Mouse (Mus musculus) midbrain, embryonic 13.5 days (tissue): ENCODE measurements at regions not wholly inside any gene's neighbourhood (a gene's known extent, or its start where the extent isn't known, plus 50 kb on each side); places are given as distances from the start of the nearest gene placed in this dataset.
"Not testable (repeated sequence)": the region's sequence is repeated elsewhere in the genome, so short reads cannot be mapped to it uniquely, and the experiment has no call there.

Source experiments
- ATAC-seq: fragments of 200-750 bp; cut with Nextera tagmentation; 2 replicates; pipeline ENCODE4 v1.8.0; 2017; ENCODE audit warnings: mild to moderate bottlenecking, moderate TSS enrichment, moderate library complexity
- H3K27ac ChIP-seq: fragments of 300-500 bp; sonication (generic); 2 replicates; pipeline ENCODE4 v1.5.1; 2015; ENCODE audit warnings: inconsistent platforms, mild to moderate bottlenecking, moderate library complexity
- H3K27me3 ChIP-seq: fragments of 300-500 bp; sonication (generic); 2 replicates; pipeline ENCODE4 v1.6.1; 2015; ENCODE audit warnings: mild to moderate bottlenecking, inconsistent platforms
- H3K36me3 ChIP-seq: fragments of 300-500 bp; sonication (generic); 2 replicates; pipeline ENCODE4 v1.6.1; 2015; ENCODE audit warnings: mild to moderate bottlenecking, inconsistent platforms
- H3K4me1 ChIP-seq: fragments of 300-500 bp; sonication (generic); replicated peaks from 2 replicates; pipeline ENCODE4 v1.6.1; 2015; ENCODE audit warnings: inconsistent platforms
- H3K4me2 ChIP-seq: fragments of 300-500 bp; sonication (generic); replicated peaks from 2 replicates; pipeline ENCODE4 v1.6.1; 2015; ENCODE audit warnings: moderate library complexity, mild to moderate bottlenecking, inconsistent platforms
- H3K4me3 ChIP-seq: fragments of 300-500 bp; sonication (generic); replicated peaks from 2 replicates; pipeline ENCODE4 v1.5.1; 2015; ENCODE audit warnings: mild to moderate bottlenecking, inconsistent platforms
- H3K9ac ChIP-seq: fragments of 300-500 bp; sonication (generic); replicated peaks from 2 replicates; pipeline ENCODE4 v1.6.1; 2015; ENCODE audit warnings: mild to moderate bottlenecking, inconsistent platforms
- H3K9me3 ChIP-seq: fragments of 300-500 bp; sonication (generic); 2 replicates; pipeline ENCODE4 v1.6.1; 2016; ENCODE audit warnings: mild to moderate bottlenecking, inconsistent platforms
- WGBS: fragments of 180-500 bp; shearing (Covaris S2); methylation state at CpG from one replicate; pipeline ENCODE4 v1.1.7; 2015; 5-methylcytosine and 5-hydroxymethylcytosine counted together

DNA sequence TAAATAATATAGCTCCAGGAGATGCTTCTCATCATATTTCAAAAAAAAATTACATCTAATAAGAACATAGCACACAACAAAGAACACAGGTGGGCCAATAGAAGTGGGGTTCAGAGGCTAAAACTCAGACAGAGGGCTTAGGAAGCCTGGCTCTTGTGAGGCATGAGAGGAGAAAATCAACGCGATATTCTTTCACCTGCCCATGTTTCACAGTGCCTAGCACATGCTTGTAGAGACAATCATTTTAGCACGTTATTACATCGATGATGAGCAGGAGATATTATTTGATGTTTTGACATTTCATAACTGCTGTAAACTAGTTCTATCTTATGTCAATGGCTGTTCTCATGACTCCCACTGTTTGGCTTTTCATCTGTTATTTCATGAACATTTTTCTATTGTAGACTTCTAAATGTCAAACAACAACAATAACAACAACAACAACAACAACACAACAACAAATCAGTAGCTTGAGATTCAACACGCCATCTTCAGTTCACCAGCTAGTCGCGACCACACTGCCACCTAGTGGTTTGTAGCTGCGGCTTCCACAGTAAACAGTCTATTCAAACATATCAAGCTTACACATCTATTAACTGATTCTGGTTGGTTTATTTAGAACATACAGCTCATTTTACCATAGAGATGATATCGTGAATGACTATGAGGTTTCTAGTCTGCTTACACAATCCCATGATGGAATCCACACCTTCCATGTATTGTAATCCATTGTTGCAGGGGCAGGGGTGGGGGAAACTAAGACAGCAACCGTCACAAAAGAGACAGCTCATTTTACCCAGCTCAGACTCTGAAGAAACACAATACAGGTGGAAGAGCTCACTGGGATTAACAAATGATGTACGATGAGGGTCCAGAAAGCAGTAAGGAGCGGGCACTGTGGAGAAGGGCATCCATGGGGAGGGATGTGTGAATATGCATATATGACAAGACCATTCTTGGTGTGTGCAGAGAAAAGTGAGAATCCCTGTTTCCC, 60.5 kb upstream of the Tmem200a start:
- peak; percentile 83 for ATAC-seq

DNA sequence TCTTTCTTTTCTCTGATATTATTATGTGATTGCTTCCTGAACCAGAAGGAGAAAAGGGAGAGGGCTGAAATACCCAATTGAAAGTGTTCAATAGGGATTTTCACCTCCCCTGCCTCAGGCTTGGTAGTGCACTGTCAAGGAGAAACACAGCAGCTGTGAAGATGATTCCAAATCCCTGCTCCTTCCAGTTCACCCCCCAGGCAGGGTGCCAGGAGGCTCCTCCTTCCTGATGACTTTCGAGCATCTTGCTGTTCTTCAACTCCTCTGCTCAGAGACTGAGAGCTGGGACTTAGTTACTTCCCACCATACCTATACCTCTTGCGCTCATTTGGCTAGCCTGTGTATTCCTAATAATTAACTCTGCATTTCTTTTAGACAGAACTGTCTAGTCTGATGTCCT, 73.7 kb upstream of the Tmem200a start:
- no peaks in the 10 kb centered on the region for H3K9me3 ChIP-seq
- no peaks in the 10 kb centered on the region for H3K27me3 ChIP-seq
- WGBS = 63% methylated on average over 2 of the region's 2 CpGs
- no peak overlapping the region for H3K4me3 ChIP-seq
- no peak overlapping the region for H3K27ac ChIP-seq
- no peaks in the 10 kb centered on the region for H3K36me3 ChIP-seq
- no peak for ATAC-seq
- H3K9ac ChIP-seq = no peak overlapping the region
- no peaks in the 10 kb centered on the region for H3K4me1 ChIP-seq
- H3K4me2 ChIP-seq = no peak overlapping the region

More for the DNA sequence above, 60.5 kb upstream of the Tmem200a start:
- no peak overlapping the region for H3K4me2 ChIP-seq
- H3K36me3 ChIP-seq = no peaks in the 10 kb centered on the region
- no peak overlapping the region for H3K9ac ChIP-seq
- no peaks in the 10 kb centered on the region for H3K4me1 ChIP-seq
- H3K4me3 ChIP-seq = no peak overlapping the region
- H3K27me3 ChIP-seq = no peaks in the 10 kb centered on the region
- WGBS = 33% methylated on average over 12 of the region's 12 CpGs
- H3K9me3 ChIP-seq = no peaks in the 10 kb centered on the region
- no peak overlapping the region for H3K27ac ChIP-seq

DNA sequence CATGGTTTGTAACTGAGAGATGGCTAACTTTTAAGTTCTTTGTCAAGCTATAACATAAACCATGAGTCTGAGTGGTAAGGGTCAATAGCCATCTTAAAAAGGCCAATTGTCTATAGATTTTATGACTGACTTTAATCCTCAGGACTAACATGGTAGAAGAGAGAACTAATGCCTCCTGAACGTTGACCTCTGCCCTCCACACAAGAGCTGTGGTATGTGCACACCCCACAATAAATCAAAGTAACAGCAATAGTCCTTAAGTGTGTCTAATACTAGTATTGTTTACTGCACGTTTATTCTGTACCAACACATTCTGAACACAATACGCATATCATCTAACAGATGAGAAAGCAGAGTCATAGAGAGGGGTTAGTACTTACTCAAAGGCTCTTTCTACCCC, 70.7 kb upstream of the Samd3 start:
- Histone ChIP-seq H3K9me3 (no peaks in the 10 kb centered on the region), H3K27ac (no peak overlapping the region), H3K36me3 (no peaks in the 10 kb centered on the region), H3K4me3 (no peak overlapping the region), H3K4me2 (no peak overlapping the region), H3K9ac (no peak overlapping the region), H3K27me3 (0 out of 2 replicates have a peak, but pooled peaks cover 5% of the 10 kb centered on the region), H3K4me1 (no peaks in the 10 kb centered on the region)
- no peak for ATAC-seq
- 25% methylated on average over 3 of the region's 3 CpGs for WGBS

DNA sequence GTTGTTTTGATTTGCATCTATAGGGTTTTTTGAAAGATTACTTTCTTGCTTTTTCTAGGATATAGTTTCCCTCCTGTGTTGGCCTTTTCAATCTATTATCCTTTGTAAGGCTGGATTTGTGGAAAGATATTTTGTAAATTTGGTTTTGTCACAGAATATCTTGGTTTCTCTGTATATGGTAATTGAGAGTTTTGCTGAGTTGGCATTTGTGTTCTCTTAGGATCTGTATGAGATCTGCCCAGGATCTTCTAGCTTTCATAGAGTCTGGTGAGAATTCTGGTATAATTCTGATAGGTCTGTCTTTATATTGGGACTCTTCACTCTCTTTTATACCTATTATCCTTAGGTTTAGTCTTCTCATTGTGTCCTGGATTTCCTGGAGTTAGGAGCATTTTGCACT, 68.4 kb upstream of the Samd3 start:
- not testable (repeated sequence) for H3K9me3 ChIP-seq, H3K4me3 ChIP-seq, H3K36me3 ChIP-seq, H3K4me2 ChIP-seq, H3K4me1 ChIP-seq, ATAC-seq, H3K27me3 ChIP-seq, H3K9ac ChIP-seq, H3K27ac ChIP-seq

DNA sequence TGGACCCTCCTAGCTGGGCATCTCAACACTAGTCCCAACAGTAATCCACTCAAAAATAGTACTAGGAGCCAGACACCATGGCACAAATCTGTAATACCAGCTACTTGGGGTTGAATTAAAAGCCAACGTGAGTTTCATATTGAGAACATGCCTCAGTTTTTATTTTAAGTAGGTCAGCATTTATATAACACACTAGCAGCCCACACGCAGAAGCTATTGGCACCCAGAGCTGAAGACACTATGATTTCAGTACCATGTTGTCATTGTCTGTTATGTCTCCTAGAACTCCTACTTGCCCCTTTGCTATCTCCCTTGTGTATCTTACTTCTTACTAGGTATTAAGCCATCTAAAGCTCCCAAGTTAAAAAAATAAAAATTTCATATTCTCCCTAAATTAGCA, 65.0 kb upstream of the Samd3 start:
- no peak overlapping the region for H3K27ac ChIP-seq
- WGBS = 87% methylated on average over 2 of the region's 2 CpGs
- ATAC-seq = no peak

DNA sequence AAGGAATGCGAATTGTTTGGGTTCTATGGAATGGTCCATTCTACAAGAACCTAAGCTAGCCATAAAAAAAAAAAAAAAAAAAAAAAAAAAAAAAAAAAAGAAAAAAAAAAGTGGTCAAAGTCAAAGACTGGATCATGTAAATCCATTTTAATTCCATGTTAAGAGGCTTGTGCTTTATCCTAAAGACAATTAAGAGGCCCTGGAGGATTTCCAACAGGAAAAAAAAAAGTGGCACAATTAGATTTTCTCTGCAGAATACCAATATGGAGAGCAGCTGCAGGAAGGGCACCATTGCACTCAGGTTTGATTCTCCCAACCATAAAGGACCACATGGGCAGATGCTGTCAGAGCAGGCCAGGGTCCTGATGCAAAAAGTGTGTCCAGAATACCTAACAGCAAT, 51.9 kb upstream of the Samd3 start:
- Histone ChIP-seq H3K4me3 (no peak overlapping the region), H3K4me1 (no peaks in the 10 kb centered on the region), H3K27ac (no peak overlapping the region), H3K36me3 (no peaks in the 10 kb centered on the region), H3K4me2 (no peak overlapping the region), H3K9ac (no peak overlapping the region), H3K9me3 (no peaks in the 10 kb centered on the region), H3K27me3 (no peaks in the 10 kb centered on the region)
- ATAC-seq = no peak
- WGBS = 80% methylated on average over 1 of the region's 1 CpGs

More for the DNA sequence above, 65.0 kb upstream of the Samd3 start:
- Histone ChIP-seq H3K4me2 (no peak overlapping the region), H3K4me3 (no peak overlapping the region), H3K9ac (no peak overlapping the region), H3K36me3 (no peaks in the 10 kb centered on the region), H3K4me1 (no peaks in the 10 kb centered on the region), H3K27me3 (0 out of 2 replicates have a peak, but pooled peaks cover 5% of the 10 kb centered on the region), H3K9me3 (no peaks in the 10 kb centered on the region)

DNA sequence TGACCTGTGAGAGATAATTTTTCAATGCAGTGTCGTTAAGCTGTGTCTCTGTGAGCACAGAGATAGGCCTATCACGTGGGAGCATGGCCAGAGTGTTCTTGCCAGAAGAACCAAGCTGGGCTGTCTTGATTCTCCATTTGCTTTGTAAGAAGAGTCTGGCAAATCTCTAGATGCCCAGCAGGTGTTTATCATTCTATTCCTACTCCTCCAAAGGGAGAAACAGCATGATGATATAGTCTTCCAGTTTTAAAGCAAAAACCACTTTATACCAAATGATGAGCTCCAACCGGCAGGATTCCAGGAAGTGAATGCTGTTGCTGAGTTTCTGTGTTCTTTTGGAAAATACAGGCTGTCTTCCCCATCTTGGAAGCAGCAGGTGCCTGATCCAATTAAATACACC, 51.2 kb upstream of the Samd3 start:
- 78% methylated on average over 3 of the region's 3 CpGs for WGBS
- no peaks in the 10 kb centered on the region for H3K9me3 ChIP-seq
- no peak for ATAC-seq
- H3K27me3 ChIP-seq = no peaks in the 10 kb centered on the region
- H3K4me3 ChIP-seq = no peak overlapping the region
- H3K27ac ChIP-seq = no peak overlapping the region
- no peaks in the 10 kb centered on the region for H3K36me3 ChIP-seq
- H3K4me1 ChIP-seq = no peaks in the 10 kb centered on the region
- H3K4me2 ChIP-seq = no peak overlapping the region
- no peak overlapping the region for H3K9ac ChIP-seq
